Mouse (Mus musculus) liver, embryonic 11.5 days (tissue): ENCODE measurements around the gene Fam173a. TPM values are rescaled to one million over a fixed set of nuclear protein-coding genes. Genes with fewer than 3 reads are reported as not detected.
A peak's percentile ranks its signal among the peaks of the same experiment; 100 is the strongest.

Experiments
- ATAC-seq: fragments of 200-750 bp; cut with Nextera tagmentation; replicated peaks from 2 replicates; pipeline ENCODE4 v1.8.0; 2017; ENCODE audit warnings: moderate number of reproducible peaks, mild to moderate bottlenecking, moderate TSS enrichment, moderate library complexity; ENCODE audit not compliant: low FRiP score
- DNase-seq: peaks from one replicate; pipeline ENCODE4 v3.0.0-alpha.2; 2017; ENCODE audit warnings: low spot score
- H3K27ac ChIP-seq: fragments of 300-500 bp; sonication (generic); 2 replicates; pipeline ENCODE4 v1.5.1; 2014; ENCODE audit warnings: mild to moderate bottlenecking, low read depth, low read length, control low read depth
- H3K27me3 ChIP-seq: fragments of 300-500 bp; sonication (generic); replicated peaks from 2 replicates; pipeline ENCODE4 v1.6.1; 2014; ENCODE audit warnings: low read length, mixed read lengths; ENCODE audit not compliant: control insufficient read depth, insufficient read depth
- H3K36me3 ChIP-seq: fragments of 300-500 bp; sonication (generic); 2 replicates; pipeline ENCODE4 v1.6.1; 2014; ENCODE audit warnings: mild to moderate bottlenecking, low read length, moderate library complexity, mixed read lengths; ENCODE audit not compliant: control insufficient read depth, insufficient read depth
- H3K4me1 ChIP-seq: fragments of 300-500 bp; sonication (generic); replicated peaks from 2 replicates; pipeline ENCODE4 v1.6.1; 2014; ENCODE audit warnings: low read length, mixed read lengths; ENCODE audit not compliant: control insufficient read depth, insufficient read depth
- H3K4me2 ChIP-seq: fragments of 300-500 bp; sonication (generic); 2 replicates; pipeline ENCODE4 v1.6.1; 2014; ENCODE audit warnings: mild to moderate bottlenecking, control low read depth, moderate library complexity
- H3K4me3 ChIP-seq: fragments of 300-500 bp; sonication (generic); 2 replicates; pipeline ENCODE4 v1.5.1; 2014; ENCODE audit warnings: low read depth, low read length, control low read depth
- H3K9ac ChIP-seq: fragments of 300-500 bp; sonication (generic); 2 replicates; pipeline ENCODE4 v1.6.1; 2014; ENCODE audit warnings: low read depth, low read length, control low read depth
- H3K9me3 ChIP-seq: fragments of 300-500 bp; sonication (generic); 2 replicates; pipeline ENCODE4 v1.6.1; 2016; ENCODE audit warnings: low read length, inconsistent platforms, mixed read lengths; ENCODE audit not compliant: control insufficient read depth
- WGBS: fragments of 180-500 bp; shearing (Covaris S2); extraction: QIAGEN DNeasy Blood & Tissue Kit; methylation state at CpG from one replicate; pipeline ENCODE4 v1.1.7; 2014; 5-methylcytosine and 5-hydroxymethylcytosine counted together
- polyA plus RNA-seq: library from polyadenylated mRNA; unstranded; fragments of >200 nt; fragmentation: Nextera tagmentation; extraction: Ambion mirVana; gene quantifications from 2 replicates; pipeline ENCODE4 v1.2.1, GENCODE M21; 2014

Fam173a gene
- polyA plus RNA-seq, 1 experiment from 2014 or later = 83.7 TPM

DNA sequence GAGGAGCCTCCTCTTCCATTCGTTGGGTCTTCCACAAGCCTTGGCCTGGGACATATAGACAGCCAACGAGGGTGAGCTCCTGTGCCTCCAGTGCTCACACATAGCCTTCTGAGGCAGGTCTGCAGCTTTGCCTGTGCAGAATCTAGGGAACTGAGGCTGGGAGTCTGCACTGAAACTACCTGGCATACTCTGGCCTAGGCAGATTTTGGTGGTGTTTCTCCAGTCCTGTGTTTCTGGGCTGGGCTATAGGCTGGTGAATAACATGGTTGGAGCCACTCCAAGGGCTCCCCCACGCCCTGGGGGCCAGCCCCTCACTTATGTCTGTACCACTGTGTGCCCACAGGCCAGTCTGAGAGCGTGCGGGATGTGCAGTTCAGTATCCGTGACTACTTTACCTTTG is 32.6 kb upstream of the Fam173a start:
- peaks cover 31% of the 10 kb centered on the region for H3K4me1 ChIP-seq
- DNase-seq (no peak), ATAC-seq (no peak)
- H3K9ac ChIP-seq = 0 out of 2 replicates have a peak overlapping the region, but pooled peaks have one; percentile 18
- peak overlapping the region; percentile 89 for H3K4me2 ChIP-seq
- peaks cover 25% of the 10 kb centered on the region for H3K36me3 ChIP-seq
- no peaks in the 10 kb centered on the region for H3K9me3 ChIP-seq
- peak overlapping the region; percentile 16; the same call in 1 of the 2 replicates for H3K27ac ChIP-seq
- 84% methylated on average over 6 of the region's 6 CpGs for WGBS
- H3K4me3 ChIP-seq = peak overlapping the region; percentile 84
- H3K27me3 ChIP-seq = peaks cover 10% of the 10 kb centered on the region

GRCm38 (mm10) chr17:25824362-25825142 is 31.9 kb upstream of the Fam173a start:
- peak overlapping the region; percentile 84 for H3K4me3 ChIP-seq
- WGBS = 56% methylated on average over 17 of the region's 17 CpGs
- H3K27ac ChIP-seq = no peak overlapping the region
- peak overlapping the region; percentile 89 for H3K4me2 ChIP-seq
- ATAC-seq (no peak; the same call in 1 of the 2 replicates), DNase-seq (no peak)
- no peaks in the 10 kb centered on the region for H3K9me3 ChIP-seq
- H3K4me1 ChIP-seq = peaks cover 23% of the 10 kb centered on the region
- H3K36me3 ChIP-seq = peaks cover 20% of the 10 kb centered on the region
- H3K27me3 ChIP-seq = peaks cover 18% of the 10 kb centered on the region
- H3K9ac ChIP-seq = peak overlapping the region; percentile 81

- WGBS = under 1% methylated on average over 18 of the region's 18 CpGs
- ATAC-seq = peak; percentile 76
- H3K4me3 ChIP-seq = peak within 1 kb of the TSS; percentile 84
Observed at GRCm38 (mm10) chr17:25823452-25823851, 30.8 kb upstream of the Fam173a start, which contains the start of gene Wdr24. Wdr24 (plus strand) TSS chr17:25823627.

DNA sequence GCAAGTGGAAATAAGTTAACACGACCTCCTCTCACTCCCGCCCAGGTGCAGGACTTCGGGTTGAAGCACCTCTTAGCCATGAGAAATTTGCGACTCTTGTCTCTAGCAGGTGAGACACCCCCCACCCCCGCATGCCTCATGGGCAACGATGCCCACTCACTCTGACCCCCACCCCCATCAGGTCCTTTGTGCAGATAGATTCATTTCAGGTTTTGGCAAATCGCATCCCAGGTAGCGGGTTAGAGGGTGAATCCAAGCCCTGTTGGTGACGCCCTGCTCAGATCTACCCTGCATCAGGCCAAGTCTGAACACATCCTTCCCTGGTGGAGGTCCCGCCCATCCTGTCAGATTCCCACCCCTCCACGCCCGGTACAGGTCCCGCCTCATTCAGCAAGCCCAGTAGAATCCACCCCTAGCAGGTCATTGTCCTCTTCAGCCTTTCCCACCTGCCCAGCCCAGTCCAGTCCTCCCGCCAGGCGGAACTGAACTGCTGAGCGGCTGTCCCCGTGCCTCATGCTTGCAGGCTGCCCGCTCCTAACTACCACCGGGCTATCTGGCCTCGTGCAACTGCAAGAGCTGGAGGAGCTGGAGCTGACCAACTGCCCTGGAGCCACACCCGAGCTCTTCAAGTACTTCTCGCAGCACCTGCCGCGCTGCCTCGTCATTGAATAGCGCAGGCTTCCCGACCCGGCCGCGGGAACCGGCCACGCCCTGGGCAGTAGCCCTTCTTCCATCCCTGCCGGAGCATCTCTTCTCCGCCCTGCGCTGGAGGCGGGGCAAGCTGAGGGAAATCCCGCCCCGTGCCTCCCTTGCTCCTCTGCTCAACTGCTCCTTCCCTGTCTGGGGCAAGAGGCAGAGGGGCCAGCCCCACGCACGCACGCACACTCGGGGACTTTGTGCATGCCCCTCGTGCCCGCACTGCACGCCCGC is 26.4 kb upstream of the Fam173a start:
- H3K9ac ChIP-seq = no peak overlapping the region
- no peaks in the 10 kb centered on the region for H3K9me3 ChIP-seq
- no peak overlapping the region for H3K27ac ChIP-seq
- H3K27me3 ChIP-seq = peaks cover 63% of the 10 kb centered on the region
- peak overlapping the region; percentile 14 for H3K4me3 ChIP-seq
- H3K4me2 ChIP-seq = peak overlapping the region; percentile 37
- ATAC-seq (no peak), DNase-seq (no peak)
- peaks cover 2% of the 10 kb centered on the region for H3K4me1 ChIP-seq
- no peaks in the 10 kb centered on the region for H3K36me3 ChIP-seq
- WGBS = 8% methylated on average over 46 of the region's 46 CpGs

More at GRCm38 (mm10) chr17:25823452-25823851, 30.8 kb upstream of the Fam173a start, which contains the start of gene Wdr24:
- Histone ChIP-seq H3K4me1 (peaks cover 21% of the 10 kb centered on the region), H3K36me3 (peaks cover 20% of the 10 kb centered on the region), H3K4me2 (peak within 1 kb of the TSS; percentile 89), H3K27ac (peak within 1 kb of the TSS; percentile 57; the same call in 1 of the 2 replicates), H3K27me3 (peaks cover 29% of the 10 kb centered on the region), H3K9me3 (no peaks in the 10 kb centered on the region), H3K9ac (peak within 1 kb of the TSS; percentile 81)
- peak; percentile 70 for DNase-seq

DNA sequence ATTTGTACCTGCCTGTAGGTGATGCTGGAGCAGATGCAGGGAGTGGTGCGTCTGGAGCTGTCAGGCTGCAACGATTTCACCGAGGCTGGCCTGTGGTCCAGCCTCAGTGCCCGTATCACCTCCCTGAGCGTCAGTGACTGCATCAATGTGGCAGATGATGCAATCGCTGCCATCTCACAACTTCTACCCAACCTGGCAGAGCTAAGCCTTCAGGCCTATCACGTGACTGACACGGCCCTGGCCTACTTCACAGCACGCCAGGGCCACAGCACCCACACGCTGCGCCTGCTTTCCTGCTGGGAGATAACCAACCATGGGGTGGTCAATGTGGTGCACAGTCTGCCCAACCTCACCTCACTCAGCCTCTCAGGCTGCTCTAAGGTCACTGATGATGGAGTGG is 25.0 kb upstream of the Fam173a start:
- Histone ChIP-seq H3K4me3 (no peak overlapping the region), H3K4me1 (no peaks in the 10 kb centered on the region), H3K9me3 (no peaks in the 10 kb centered on the region), H3K9ac (no peak overlapping the region), H3K27me3 (peaks cover 76% of the 10 kb centered on the region), H3K4me2 (no peak overlapping the region), H3K36me3 (no peaks in the 10 kb centered on the region), H3K27ac (no peak overlapping the region)
- DNase-seq = no peak
- ATAC-seq = no peak
- 75% methylated on average over 11 of the region's 11 CpGs for WGBS

DNA sequence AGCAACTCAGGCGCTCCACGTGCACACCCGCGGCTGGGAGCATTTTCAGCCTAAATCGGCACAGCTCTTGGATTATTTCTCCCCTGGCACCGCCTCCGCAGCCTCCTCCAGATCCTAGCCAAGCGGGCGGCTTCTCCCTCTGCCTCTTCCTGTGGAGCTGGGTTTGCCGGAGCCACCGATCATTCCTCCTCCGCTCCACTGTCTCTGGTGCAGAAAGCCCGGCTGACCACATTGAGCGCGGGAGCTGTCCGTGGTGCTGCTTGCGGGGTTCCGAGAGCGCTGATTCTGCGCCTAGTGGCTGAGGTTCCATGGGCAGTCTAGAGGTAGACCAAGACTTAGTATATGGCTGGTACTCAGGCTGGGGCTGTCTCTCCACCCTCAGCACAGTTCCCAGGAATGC is 20.8 kb upstream of the Fam173a start:
- Histone ChIP-seq H3K9me3 (no peaks in the 10 kb centered on the region), H3K4me2 (no peak overlapping the region), H3K27ac (no peak overlapping the region), H3K9ac (no peak overlapping the region), H3K4me3 (no peak overlapping the region), H3K4me1 (peaks cover 4% of the 10 kb centered on the region; the same call in 1 of the 2 replicates), H3K27me3 (peaks cover 89% of the 10 kb centered on the region), H3K36me3 (no peaks in the 10 kb centered on the region)
- ATAC-seq (0 out of 2 replicates have a peak, but pooled peaks have one; percentile 40), DNase-seq (peak; percentile 86)
- WGBS = 3% methylated on average over 20 of the region's 20 CpGs

GRCm38 (mm10) chr17:25810890-25811289 is 18.2 kb upstream of the Fam173a start:
- Histone ChIP-seq H3K36me3 (no peaks in the 10 kb centered on the region), H3K27ac (no peak overlapping the region), H3K27me3 (peaks cover 74% of the 10 kb centered on the region), H3K9ac (no peak overlapping the region), H3K4me1 (peaks cover 4% of the 10 kb centered on the region; the same call in 1 of the 2 replicates), H3K4me3 (no peak overlapping the region), H3K4me2 (no peak overlapping the region), H3K9me3 (no peaks in the 10 kb centered on the region)
- WGBS = 63% methylated on average over 4 of the region's 4 CpGs
- ATAC-seq (no peak), DNase-seq (no peak)

DNA sequence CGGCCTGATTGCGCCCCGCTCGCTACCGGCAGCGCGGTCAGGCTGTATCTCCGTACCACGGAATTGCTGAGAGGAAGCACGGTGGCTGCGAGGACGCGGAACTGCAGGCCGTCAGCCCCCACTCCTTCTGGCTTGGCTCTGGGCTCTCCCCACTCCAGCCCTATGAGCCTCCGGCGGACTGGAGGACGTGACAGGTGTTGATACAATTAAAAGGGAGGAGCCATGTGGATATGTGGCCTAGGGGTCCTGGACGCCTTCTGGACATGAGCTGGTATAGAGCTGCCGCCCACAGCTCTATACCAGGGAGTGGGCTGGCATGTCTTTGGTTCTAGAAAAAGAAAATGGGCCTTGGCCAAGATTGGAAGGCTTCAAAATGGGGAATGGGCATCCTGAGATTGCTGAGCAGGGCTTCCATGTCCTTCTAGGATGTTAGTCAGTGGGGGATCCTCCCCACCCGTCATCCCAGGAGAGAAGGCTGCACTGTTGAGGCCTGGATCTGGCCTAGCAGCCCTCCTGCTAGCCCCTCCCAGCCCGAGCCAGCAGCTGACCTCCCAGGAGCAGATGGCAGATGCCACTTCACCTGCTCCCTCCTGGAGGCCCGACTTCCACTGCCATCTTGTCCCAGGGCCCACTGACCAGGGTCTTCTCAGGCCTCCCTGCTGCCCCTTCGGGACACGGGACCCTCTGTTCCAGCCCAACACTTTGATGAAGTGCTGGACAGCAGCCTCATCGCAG is 17.1 kb upstream of the Fam173a start:
- Histone ChIP-seq H3K9me3 (no peaks in the 10 kb centered on the region), H3K36me3 (no peaks in the 10 kb centered on the region), H3K9ac (peak overlapping the region; percentile 22), H3K4me1 (peaks cover 4% of the 10 kb centered on the region; the same call in 1 of the 2 replicates), H3K27ac (no peak overlapping the region), H3K4me2 (peak overlapping the region; percentile 90), H3K4me3 (peak overlapping the region; percentile 59), H3K27me3 (peaks cover 70% of the 10 kb centered on the region)
- WGBS = 13% methylated on average over 25 of the region's 25 CpGs
- DNase-seq (no peak), ATAC-seq (no peak)
